Mouse (Mus musculus): ENCODE results near the gene Nfkbil1. TPM values are rescaled to one million over a fixed set of nuclear protein-coding genes. Genes with fewer than 3 reads are reported as not detected.

Gene Nfkbil1
- polyA plus RNA-seq, 2 experiments: 1.3 to 4.2 TPM

GRCm38 (mm10) chr17:35253293-35254093, 17.9 kb upstream of the Nfkbil1 start:
- Histone ChIP-seq H3K36me3 (replicated peaks; ENCODE audit: control insufficient read depth, insufficient read depth, low read depth) (peaks cover 50% of the 10 kb centered on the region), H3K4me2 (ENCODE audit: low read depth) (no peak overlapping the region), H3K27ac (no peak overlapping the region), H3K4me1 (replicated peaks; ENCODE audit: control insufficient read depth in 2 of 2, insufficient read depth in 2 of 2, low read length in 1 of 2) (peaks cover 0 to 9% of the 10 kb centered on the region in 2 experiments; a peak in 3 of 4 replicates), H3K9me3 (ENCODE audit: control insufficient read depth, low read length) (no peaks in the 10 kb centered on the region), H3K4me3 (ENCODE audit: insufficient read depth in 1 of 2, low read depth in 2 of 2, low read length in 2 of 2) (no peak overlapping the region), H3K9ac (replicated peaks) (no peak overlapping the region), H3K27me3 (ENCODE audit: control insufficient read depth, insufficient read depth, low read length) (no peaks in the 10 kb centered on the region)
- TF ChIP-seq CTCF (IDR thresholded peaks at IDR 0.05; ENCODE audit: low read depth): no peak
- no peak for TF ChIP-seq EP300 (IDR thresholded peaks at IDR 0.05; ENCODE audit: low read depth)
- ATAC-seq (ENCODE audit: insufficient read depth): no peak
- WGBS (ENCODE audit: insufficient replicate concordance): 81% methylated on average over 32 of the region's 32 CpGs
- DNase-seq (ENCODE audit: low read depth in 3 of 3, low spot score in 3 of 3): no peak

- H3K9ac ChIP-seq (replicated peaks): no peak overlapping the region
- no peak overlapping the region for H3K4me2 ChIP-seq (ENCODE audit: low read depth)
- H3K9me3 ChIP-seq (ENCODE audit: control insufficient read depth, low read length): no peaks in the 10 kb centered on the region
- H3K4me1 ChIP-seq (replicated peaks; ENCODE audit: control insufficient read depth in 2 of 2, insufficient read depth in 2 of 2, low read length in 1 of 2): peaks cover 0 to 6% of the 10 kb centered on the region in 2 experiments; a peak in 3 of 4 replicates
- DNase-seq (ENCODE audit: low read depth in 3 of 3, low spot score in 3 of 3) (no peak), ATAC-seq (ENCODE audit: insufficient read depth) (no peak)
- WGBS (ENCODE audit: insufficient replicate concordance): 81% methylated on average over 18 of the region's 18 CpGs
- H3K36me3 ChIP-seq (replicated peaks; ENCODE audit: control insufficient read depth, insufficient read depth, low read depth): peaks cover 57% of the 10 kb centered on the region
- no peak overlapping the region for H3K27ac ChIP-seq
- TF ChIP-seq EP300 (IDR thresholded peaks at IDR 0.05; ENCODE audit: low read depth): no peak
- TF ChIP-seq CTCF (IDR thresholded peaks at IDR 0.05; ENCODE audit: low read depth): no peak
- no peaks in the 10 kb centered on the region for H3K27me3 ChIP-seq (ENCODE audit: control insufficient read depth, insufficient read depth, low read length)
- no peak overlapping the region for H3K4me3 ChIP-seq (ENCODE audit: insufficient read depth in 1 of 2, low read depth in 2 of 2, low read length in 2 of 2)
Measured at GRCm38 (mm10) chr17:35252619-35253292, 17.2 kb upstream of the Nfkbil1 start.

- H3K9ac ChIP-seq (replicated peaks): no peak overlapping the region
- peaks cover 65% of the 10 kb centered on the region for H3K36me3 ChIP-seq (replicated peaks; ENCODE audit: control insufficient read depth, insufficient read depth, low read depth)
- H3K27ac ChIP-seq: no peak overlapping the region
- no peak overlapping the region for H3K4me2 ChIP-seq (ENCODE audit: low read depth)
- no peaks in the 10 kb centered on the region for H3K27me3 ChIP-seq (ENCODE audit: control insufficient read depth, insufficient read depth, low read length)
- 82% methylated on average over 5 of the region's 5 CpGs for WGBS (ENCODE audit: insufficient replicate concordance)
- no peaks in the 10 kb centered on the region for H3K9me3 ChIP-seq (ENCODE audit: control insufficient read depth, low read length)
- ATAC-seq (ENCODE audit: insufficient read depth) (no peak), DNase-seq (ENCODE audit: low read depth in 3 of 3, low spot score in 3 of 3) (no peak)
- H3K4me3 ChIP-seq (ENCODE audit: insufficient read depth in 1 of 2, low read depth in 2 of 2, low read length in 2 of 2): no peak overlapping the region
- no peak for TF ChIP-seq CTCF (IDR thresholded peaks at IDR 0.05; ENCODE audit: low read depth)
- TF ChIP-seq EP300 (IDR thresholded peaks at IDR 0.05; ENCODE audit: low read depth): no peak
- peaks cover 0 to under 1% of the 10 kb centered on the region in 2 experiments; a peak in 2 of 4 replicates for H3K4me1 ChIP-seq (replicated peaks; ENCODE audit: control insufficient read depth in 2 of 2, insufficient read depth in 2 of 2, low read length in 1 of 2)
Measured at GRCm38 (mm10) chr17:35251981-35252380, 16.4 kb upstream of the Nfkbil1 start.

GRCm38 (mm10) chr17:35251162-35251719, 15.6 kb upstream of the Nfkbil1 start:
- no peak overlapping the region for H3K4me3 ChIP-seq (ENCODE audit: insufficient read depth in 1 of 2, low read depth in 2 of 2, low read length in 2 of 2)
- H3K9ac ChIP-seq (replicated peaks): no peak overlapping the region
- no peak overlapping the region for H3K27ac ChIP-seq
- H3K4me2 ChIP-seq (ENCODE audit: low read depth): no peak overlapping the region
- ATAC-seq (ENCODE audit: insufficient read depth): no peak
- 86% methylated on average over 15 of the region's 15 CpGs for WGBS (ENCODE audit: insufficient replicate concordance)
- no peaks in the 10 kb centered on the region for H3K4me1 ChIP-seq (replicated peaks; ENCODE audit: control insufficient read depth in 2 of 2, insufficient read depth in 2 of 2, low read length in 1 of 2)
- no peaks in the 10 kb centered on the region for H3K9me3 ChIP-seq (ENCODE audit: control insufficient read depth, low read length)
- TF ChIP-seq CTCF (IDR thresholded peaks at IDR 0.05; ENCODE audit: low read depth) (no peak), EP300 (IDR thresholded peaks at IDR 0.05; ENCODE audit: low read depth) (no peak)
- no peak for DNase-seq (ENCODE audit: low read depth in 3 of 3, low spot score in 3 of 3)
- H3K36me3 ChIP-seq (replicated peaks; ENCODE audit: control insufficient read depth, insufficient read depth, low read depth): peaks cover 72% of the 10 kb centered on the region
- no peaks in the 10 kb centered on the region for H3K27me3 ChIP-seq (ENCODE audit: control insufficient read depth, insufficient read depth, low read length)
